Mouse (Mus musculus): Measurements from ENCODE around the gene Tcn2. TPM values are rescaled to one million over a fixed set of nuclear protein-coding genes. Genes with fewer than 3 reads are reported as not detected.

Tcn2 gene
- polyA plus RNA-seq, 1 experiment from 2014 or later = 23.1 TPM

DNA sequence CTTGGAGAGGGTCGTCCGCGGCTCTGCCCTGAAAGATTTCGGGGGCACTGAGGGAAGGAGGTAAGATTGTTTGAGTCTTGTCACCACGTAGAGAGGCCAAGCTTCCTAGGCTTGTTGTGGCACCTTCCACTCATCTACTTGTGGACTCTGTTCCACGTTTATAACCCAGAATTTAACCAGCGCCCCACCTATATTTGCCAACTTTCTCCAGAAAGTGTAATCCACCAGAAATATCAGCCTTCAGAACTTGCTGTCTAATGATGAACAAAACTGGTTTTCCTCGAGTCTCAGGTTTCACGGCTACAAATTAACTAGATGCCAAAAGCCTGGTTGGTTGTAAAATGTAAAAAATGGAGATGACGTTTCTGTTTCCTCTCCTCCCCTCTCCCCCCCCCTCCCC lies 36.5 kb downstream of the Tcn2 start:
- H3K9ac ChIP-seq (ENCODE audit: low read length) = peak overlapping the region; percentile 70
- peak overlapping the region; percentile 80 for H3K27ac ChIP-seq (ENCODE audit: low read depth, low read length)
- peaks cover 4% of the 10 kb centered on the region; the same call in 1 of the 2 replicates for H3K36me3 ChIP-seq (ENCODE audit: control insufficient read depth, insufficient read depth, low read length)
- H3K4me1 ChIP-seq (replicated peaks; ENCODE audit: control insufficient read depth, insufficient read depth, low read length) = no peaks in the 10 kb centered on the region
- WGBS = 9% methylated on average over 10 of the region's 10 CpGs
- H3K4me2 ChIP-seq (ENCODE audit: low read depth, low read length, severe bottlenecking) = peak overlapping the region; percentile 69
- H3K9me3 ChIP-seq (ENCODE audit: control insufficient read depth, low read length) = no peaks in the 10 kb centered on the region
- H3K4me3 ChIP-seq (ENCODE audit: low read depth, low read length) = peak overlapping the region; percentile 43
- H3K27me3 ChIP-seq (ENCODE audit: control insufficient read depth, insufficient read depth, low read length) = no peaks in the 10 kb centered on the region
- DNase-seq (ENCODE audit: low spot score) (no peak), ATAC-seq (replicated peaks; ENCODE audit: low FRiP score) (no peak)

DNA sequence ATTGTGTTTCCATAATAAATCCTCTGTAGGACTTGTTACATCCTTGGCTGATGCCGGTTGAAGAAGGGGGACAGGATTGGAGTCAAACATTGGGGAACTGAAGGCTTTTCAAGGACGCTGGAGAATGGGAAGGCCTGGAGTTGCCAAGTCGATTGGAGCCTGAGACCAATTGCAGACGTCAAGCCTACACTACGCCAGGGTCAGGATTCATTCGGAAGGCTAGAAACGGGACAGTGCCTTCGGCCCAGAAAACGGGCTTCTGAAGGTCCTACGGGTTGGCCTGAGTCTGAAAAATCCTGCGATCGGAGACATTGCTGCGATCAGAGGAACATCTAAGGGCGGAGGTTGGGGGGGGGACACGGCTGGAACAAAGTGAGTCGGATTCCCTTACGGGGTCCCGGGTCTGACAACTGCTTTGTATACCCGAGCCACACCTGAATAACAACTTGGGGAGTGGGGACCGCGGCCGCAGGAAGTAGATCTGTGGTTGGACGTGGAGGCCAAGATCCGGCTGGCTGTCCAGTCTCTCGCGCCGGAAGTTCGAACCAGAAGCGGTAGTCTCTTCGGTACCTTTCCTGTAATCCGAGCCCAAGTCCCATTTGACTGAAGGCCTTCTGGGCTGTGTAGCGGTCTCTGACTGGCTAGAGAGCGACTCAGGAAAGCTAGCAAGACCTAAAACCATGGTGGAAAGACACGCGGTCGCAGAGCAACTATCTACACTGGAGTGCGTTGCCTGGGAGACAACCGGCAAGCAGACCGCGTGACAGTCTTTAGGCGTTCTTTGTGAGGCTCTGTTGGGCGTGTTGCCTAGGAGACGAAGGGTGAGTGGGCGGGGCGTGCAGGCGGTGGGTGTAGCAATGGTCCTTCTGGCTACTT lies 37.3 kb downstream of the Tcn2 start, which contains the start of the genes 4921536K21Rik and Dusp18:
Gene 4921536K21Rik (minus strand): TSS at position 693 of the 876 bp plus-strand sequence.
Gene Dusp18 (plus strand): TSS at position 835 of the 876 bp plus-strand sequence.
- peaks cover 4% of the 10 kb centered on the region; the same call in 1 of the 2 replicates for H3K36me3 ChIP-seq (ENCODE audit: control insufficient read depth, insufficient read depth, low read length)
- peak within 1 kb of the TSS; percentile 70 for H3K9ac ChIP-seq (ENCODE audit: low read length)
- peak within 1 kb of the TSS; percentile 69 for H3K4me2 ChIP-seq (ENCODE audit: low read depth, low read length, severe bottlenecking)
- H3K4me1 ChIP-seq (replicated peaks; ENCODE audit: control insufficient read depth, insufficient read depth, low read length) = no peaks in the 10 kb centered on the region
- peak; percentile 96 for DNase-seq (ENCODE audit: low spot score)
- H3K9me3 ChIP-seq (ENCODE audit: control insufficient read depth, low read length) = no peaks in the 10 kb centered on the region
- peak; percentile 99 for ATAC-seq (replicated peaks; ENCODE audit: low FRiP score)
- H3K4me3 ChIP-seq (ENCODE audit: low read depth, low read length) = peak within 1 kb of the TSS; percentile 43
- H3K27me3 ChIP-seq (ENCODE audit: control insufficient read depth, insufficient read depth, low read length) = no peaks in the 10 kb centered on the region
- H3K27ac ChIP-seq (ENCODE audit: low read depth, low read length) = peak within 1 kb of the TSS; percentile 80
- WGBS = 3% methylated on average over 46 of the region's 46 CpGs

DNA sequence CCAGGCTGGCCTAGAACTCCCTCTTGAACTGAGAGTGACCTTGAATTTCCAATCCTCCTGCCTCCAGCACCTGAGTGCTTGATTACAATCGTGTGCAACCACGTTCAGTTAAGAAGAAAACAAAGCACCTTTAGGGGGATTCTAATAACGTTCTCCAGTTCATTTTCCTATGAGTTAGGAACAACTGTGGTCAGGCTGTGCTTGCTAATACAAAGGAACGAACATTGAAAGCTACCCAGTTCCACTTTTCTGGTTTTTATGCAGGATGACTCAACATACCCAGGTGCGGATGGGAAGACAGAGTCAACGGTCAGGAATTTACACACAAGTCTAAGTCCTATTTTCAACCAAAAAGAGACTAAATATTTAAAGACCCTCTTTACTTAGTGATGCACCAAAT lies 38.0 kb downstream of the Tcn2 start:
- no peak overlapping the region for H3K9ac ChIP-seq (ENCODE audit: low read length)
- 77% methylated on average over 6 of the region's 6 CpGs for WGBS
- ATAC-seq (replicated peaks; ENCODE audit: low FRiP score) (no peak), DNase-seq (ENCODE audit: low spot score) (no peak)
- no peaks in the 10 kb centered on the region for H3K27me3 ChIP-seq (ENCODE audit: control insufficient read depth, insufficient read depth, low read length)
- H3K27ac ChIP-seq (ENCODE audit: low read depth, low read length) = no peak overlapping the region
- H3K4me1 ChIP-seq (replicated peaks; ENCODE audit: control insufficient read depth, insufficient read depth, low read length) = no peaks in the 10 kb centered on the region
- H3K4me2 ChIP-seq (ENCODE audit: low read depth, low read length, severe bottlenecking) = no peak overlapping the region
- peaks cover 4% of the 10 kb centered on the region; the same call in 1 of the 2 replicates for H3K36me3 ChIP-seq (ENCODE audit: control insufficient read depth, insufficient read depth, low read length)
- no peaks in the 10 kb centered on the region for H3K9me3 ChIP-seq (ENCODE audit: control insufficient read depth, low read length)
- H3K4me3 ChIP-seq (ENCODE audit: low read depth, low read length) = no peak overlapping the region

DNA sequence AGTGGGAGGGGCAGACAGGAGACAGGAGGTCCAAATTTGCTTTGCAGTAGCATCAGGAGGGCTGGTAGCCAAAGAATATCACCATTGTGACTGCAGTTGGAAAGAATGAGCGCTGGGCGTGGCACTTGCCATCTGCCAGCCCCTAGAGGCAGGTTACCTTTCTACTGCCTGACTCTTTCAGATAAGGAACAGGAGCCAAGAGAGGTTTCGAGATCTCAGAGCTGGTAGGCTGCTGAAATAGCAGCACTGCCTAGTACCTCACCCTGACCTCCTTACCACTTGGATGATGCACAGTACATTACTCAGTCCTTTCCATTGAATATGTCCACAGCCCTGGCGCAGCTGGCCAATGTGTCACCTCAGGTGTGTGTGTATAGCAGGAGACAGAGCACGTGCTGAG lies 44.6 kb downstream of the Tcn2 start:
- no peak overlapping the region for H3K9ac ChIP-seq (ENCODE audit: low read length)
- no peak overlapping the region for H3K4me3 ChIP-seq (ENCODE audit: low read depth, low read length)
- H3K4me1 ChIP-seq (replicated peaks; ENCODE audit: control insufficient read depth, insufficient read depth, low read length) = no peaks in the 10 kb centered on the region
- WGBS = 76% methylated on average over 5 of the region's 5 CpGs
- H3K36me3 ChIP-seq (ENCODE audit: control insufficient read depth, insufficient read depth, low read length) = no peaks in the 10 kb centered on the region
- no peak for ATAC-seq (replicated peaks; ENCODE audit: low FRiP score)
- no peak for DNase-seq (ENCODE audit: low spot score)
- H3K4me2 ChIP-seq (ENCODE audit: low read depth, low read length, severe bottlenecking) = no peak overlapping the region
- no peak overlapping the region for H3K27ac ChIP-seq (ENCODE audit: low read depth, low read length)
- no peaks in the 10 kb centered on the region for H3K27me3 ChIP-seq (ENCODE audit: control insufficient read depth, insufficient read depth, low read length)
- H3K9me3 ChIP-seq (ENCODE audit: control insufficient read depth, low read length) = no peaks in the 10 kb centered on the region

DNA sequence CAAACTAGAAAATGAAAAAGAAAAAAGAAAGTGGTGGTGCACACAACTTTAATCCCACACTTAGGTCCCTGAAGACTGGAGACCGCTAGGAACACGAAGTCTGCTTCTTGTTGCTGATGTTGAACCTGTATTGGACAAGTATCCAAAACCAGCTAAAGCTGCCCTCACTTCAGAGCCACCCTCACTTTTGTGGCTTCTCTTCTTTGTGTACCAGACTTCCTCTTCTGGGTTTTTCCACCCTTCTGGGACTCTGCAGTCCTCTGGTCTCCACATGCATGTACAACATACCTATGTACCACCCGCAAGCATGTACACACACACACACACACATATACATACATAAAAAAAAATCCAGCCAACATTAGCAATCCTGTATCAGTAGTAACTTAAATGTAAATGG lies 48.2 kb downstream of the Tcn2 start:
- 94% methylated on average over 3 of the region's 3 CpGs for WGBS
- Histone ChIP-seq H3K4me1 (replicated peaks; ENCODE audit: control insufficient read depth, insufficient read depth, low read length) (no peaks in the 10 kb centered on the region), H3K36me3 (ENCODE audit: control insufficient read depth, insufficient read depth, low read length) (no peaks in the 10 kb centered on the region), H3K27me3 (ENCODE audit: control insufficient read depth, insufficient read depth, low read length) (no peaks in the 10 kb centered on the region), H3K9me3 (ENCODE audit: control insufficient read depth, low read length) (no peaks in the 10 kb centered on the region), H3K9ac (ENCODE audit: low read length) (no peak overlapping the region), H3K27ac (ENCODE audit: low read depth, low read length) (no peak overlapping the region), H3K4me2 (ENCODE audit: low read depth, low read length, severe bottlenecking) (no peak overlapping the region), H3K4me3 (ENCODE audit: low read depth, low read length) (no peak overlapping the region)
- no peak for DNase-seq (ENCODE audit: low spot score)
- ATAC-seq (replicated peaks; ENCODE audit: low FRiP score) = no peak

DNA sequence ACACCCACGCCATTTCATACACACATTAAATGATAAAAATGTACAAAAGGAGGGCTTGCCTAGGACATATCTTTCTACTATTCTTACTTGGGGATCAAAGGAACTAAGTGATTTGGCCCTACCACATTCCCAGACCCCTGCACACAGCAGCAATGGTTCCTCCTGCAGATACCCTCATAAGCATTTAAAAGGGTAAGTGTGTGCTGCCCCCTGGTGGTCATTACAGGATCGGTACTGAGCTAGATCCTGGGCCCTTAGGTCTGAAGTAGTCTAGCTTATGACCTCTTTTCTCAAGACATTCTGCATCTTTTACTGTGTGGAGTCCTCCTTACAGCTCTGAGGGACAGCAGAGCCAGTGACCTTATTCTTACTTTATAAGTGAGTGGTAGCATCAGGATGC lies 52.1 kb downstream of the Tcn2 start:
- H3K4me3 ChIP-seq (ENCODE audit: low read depth, low read length) = no peak overlapping the region
- 34% methylated on average over 2 of the region's 2 CpGs for WGBS
- ATAC-seq (replicated peaks; ENCODE audit: low FRiP score) = no peak; the same call in 1 of the 2 replicates

DNA sequence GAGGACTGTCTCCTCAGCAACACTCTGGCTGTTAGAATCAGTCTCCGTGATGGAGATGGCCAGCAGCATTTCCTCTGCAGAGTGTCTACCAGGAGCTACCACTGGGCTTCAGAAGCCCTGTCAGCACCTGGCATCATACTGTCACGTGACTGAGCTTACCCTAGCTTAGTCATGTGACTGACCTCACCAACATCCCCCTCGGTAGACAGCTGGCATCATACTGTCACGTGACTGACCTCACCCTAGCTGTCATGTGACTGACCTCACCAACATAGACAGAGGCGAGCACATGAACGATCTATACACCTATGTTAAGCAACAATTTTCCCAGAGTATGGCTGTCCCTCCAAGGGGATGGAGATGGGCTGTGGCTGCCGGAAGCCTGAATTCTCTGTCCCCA lies 53.3 kb downstream of the Tcn2 start:
- Histone ChIP-seq H3K9me3 (ENCODE audit: control insufficient read depth, low read length) (no peaks in the 10 kb centered on the region), H3K27me3 (ENCODE audit: control insufficient read depth, insufficient read depth, low read length) (no peaks in the 10 kb centered on the region), H3K4me3 (ENCODE audit: low read depth, low read length) (no peak overlapping the region), H3K36me3 (ENCODE audit: control insufficient read depth, insufficient read depth, low read length) (no peaks in the 10 kb centered on the region), H3K4me1 (replicated peaks; ENCODE audit: control insufficient read depth, insufficient read depth, low read length) (no peaks in the 10 kb centered on the region), H3K27ac (ENCODE audit: low read depth, low read length) (no peak overlapping the region), H3K4me2 (ENCODE audit: low read depth, low read length, severe bottlenecking) (no peak overlapping the region), H3K9ac (ENCODE audit: low read length) (no peak overlapping the region)
- ATAC-seq (replicated peaks; ENCODE audit: low FRiP score) = no peak
- 80% methylated on average over 7 of the region's 7 CpGs for WGBS
- no peak for DNase-seq (ENCODE audit: low spot score)

More for the DNA sequence above, 52.1 kb downstream of the Tcn2 start:
- Histone ChIP-seq H3K27me3 (ENCODE audit: control insufficient read depth, insufficient read depth, low read length) (no peaks in the 10 kb centered on the region), H3K4me2 (ENCODE audit: low read depth, low read length, severe bottlenecking) (no peak overlapping the region), H3K4me1 (replicated peaks; ENCODE audit: control insufficient read depth, insufficient read depth, low read length) (no peaks in the 10 kb centered on the region), H3K9me3 (ENCODE audit: control insufficient read depth, low read length) (no peaks in the 10 kb centered on the region), H3K9ac (ENCODE audit: low read length) (no peak overlapping the region), H3K36me3 (ENCODE audit: control insufficient read depth, insufficient read depth, low read length) (no peaks in the 10 kb centered on the region), H3K27ac (ENCODE audit: low read depth, low read length) (no peak overlapping the region)
- peak; percentile 80 for DNase-seq (ENCODE audit: low spot score)

DNA sequence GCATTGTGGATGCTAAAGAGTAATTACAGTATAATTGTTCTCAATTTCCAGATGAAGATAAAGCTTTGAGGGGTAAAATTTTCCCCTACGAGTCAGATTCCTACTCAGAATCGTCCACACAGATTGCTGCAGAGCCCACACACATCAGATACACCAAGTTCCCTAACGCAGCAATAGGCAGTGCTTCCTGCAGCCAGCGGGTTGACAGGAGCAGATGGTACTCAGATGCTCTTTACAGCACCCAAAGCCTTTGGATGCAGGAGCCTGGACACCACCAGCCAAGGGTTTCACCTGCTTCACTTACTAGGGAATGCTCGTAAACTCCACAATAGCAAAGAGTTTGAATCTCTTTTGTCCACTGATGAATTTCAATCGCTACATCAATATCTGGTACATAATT lies 55.5 kb downstream of the Tcn2 start:
- no peaks in the 10 kb centered on the region for H3K36me3 ChIP-seq (ENCODE audit: control insufficient read depth, insufficient read depth, low read length)
- 83% methylated on average over 6 of the region's 6 CpGs for WGBS
- no peaks in the 10 kb centered on the region for H3K4me1 ChIP-seq (replicated peaks; ENCODE audit: control insufficient read depth, insufficient read depth, low read length)
- H3K9me3 ChIP-seq (ENCODE audit: control insufficient read depth, low read length) = no peaks in the 10 kb centered on the region
- no peak overlapping the region for H3K27ac ChIP-seq (ENCODE audit: low read depth, low read length)
- H3K27me3 ChIP-seq (ENCODE audit: control insufficient read depth, insufficient read depth, low read length) = no peaks in the 10 kb centered on the region
- no peak for DNase-seq (ENCODE audit: low spot score)
- H3K4me2 ChIP-seq (ENCODE audit: low read depth, low read length, severe bottlenecking) = no peak overlapping the region
- no peak overlapping the region for H3K4me3 ChIP-seq (ENCODE audit: low read depth, low read length)
- H3K9ac ChIP-seq (ENCODE audit: low read length) = no peak overlapping the region
- no peak for ATAC-seq (replicated peaks; ENCODE audit: low FRiP score)
